Mouse (Mus musculus) liver, embryonic 14.5 days (tissue): ENCODE data around the gene Gm49387.

Experiments used
- CTCF ChIP-seq: IDR thresholded peaks from 2 replicates; pipeline ENCODE4 v1.5.1; 2016; ENCODE audit warnings: antibody characterized with exemption, low read depth, control low read depth
- EP300 ChIP-seq: IDR thresholded peaks from 2 replicates; pipeline ENCODE4 v1.6.1; 2016; ENCODE audit warnings: antibody characterized with exemption, low read depth

- no peak for TF ChIP-seq CTCF
- no peak for TF ChIP-seq EP300
Observed at GRCm38 (mm10) chr14:31515895-31516294, 124.8 kb downstream of the Gm49387 start.
